Mouse (Mus musculus): Measurements from ENCODE around the gene Gmfg. TPM values are rescaled to one million over a fixed set of nuclear protein-coding genes. Genes with fewer than 3 reads are reported as not detected.

The Gmfg gene
- polyA plus RNA-seq, 1 experiment from 2014 or later: 1.8 TPM

- H3K4me1 ChIP-seq (ENCODE audit: control insufficient read depth, insufficient read depth, low read length): no peaks in the 10 kb centered on the region
- no peaks in the 10 kb centered on the region for H3K9me3 ChIP-seq (ENCODE audit: control insufficient read depth, low read length)
- no peak overlapping the region for H3K9ac ChIP-seq (replicated peaks; ENCODE audit: low read depth, low read length)
- H3K27ac ChIP-seq (ENCODE audit: low read depth, low read length): no peak overlapping the region
- no peak overlapping the region for H3K4me3 ChIP-seq (ENCODE audit: low read depth, low read length)
- 3% methylated on average over 10 of the region's 10 CpGs for WGBS
- H3K4me2 ChIP-seq (ENCODE audit: low read depth, low read length): no peak overlapping the region
- H3K36me3 ChIP-seq (ENCODE audit: control insufficient read depth, insufficient read depth, low read length): no peaks in the 10 kb centered on the region
- H3K27me3 ChIP-seq (ENCODE audit: control insufficient read depth, insufficient read depth, low read length): no peaks in the 10 kb centered on the region
- ATAC-seq (ENCODE audit: low read depth): no peak
These were observed 53.2 kb downstream of the Gmfg start for GRCm38 (mm10) chr7:28490410-28490809.

GRCm38 (mm10) chr7:28490903-28491302 lies 53.7 kb downstream of the Gmfg start:
- H3K36me3 ChIP-seq (ENCODE audit: control insufficient read depth, insufficient read depth, low read length): no peaks in the 10 kb centered on the region
- no peak overlapping the region for H3K27ac ChIP-seq (ENCODE audit: low read depth, low read length)
- H3K9ac ChIP-seq (replicated peaks; ENCODE audit: low read depth, low read length): no peak overlapping the region
- no peak for ATAC-seq (ENCODE audit: low read depth)
- no peak overlapping the region for H3K4me3 ChIP-seq (ENCODE audit: low read depth, low read length)
- H3K27me3 ChIP-seq (ENCODE audit: control insufficient read depth, insufficient read depth, low read length): no peaks in the 10 kb centered on the region
- no peaks in the 10 kb centered on the region for H3K9me3 ChIP-seq (ENCODE audit: control insufficient read depth, low read length)
- no peaks in the 10 kb centered on the region for H3K4me1 ChIP-seq (ENCODE audit: control insufficient read depth, insufficient read depth, low read length)
- no peak overlapping the region for H3K4me2 ChIP-seq (ENCODE audit: low read depth, low read length)
- WGBS: 33% methylated on average over 14 of the region's 14 CpGs

GRCm38 (mm10) chr7:28492310-28492709 lies 55.1 kb downstream of the Gmfg start:
- Histone ChIP-seq H3K4me2 (ENCODE audit: low read depth, low read length) (no peak overlapping the region), H3K4me3 (ENCODE audit: low read depth, low read length) (no peak overlapping the region), H3K27me3 (ENCODE audit: control insufficient read depth, insufficient read depth, low read length) (no peaks in the 10 kb centered on the region), H3K36me3 (ENCODE audit: control insufficient read depth, insufficient read depth, low read length) (no peaks in the 10 kb centered on the region), H3K9ac (replicated peaks; ENCODE audit: low read depth, low read length) (no peak overlapping the region), H3K4me1 (ENCODE audit: control insufficient read depth, insufficient read depth, low read length) (no peaks in the 10 kb centered on the region), H3K27ac (ENCODE audit: low read depth, low read length) (no peak overlapping the region), H3K9me3 (ENCODE audit: control insufficient read depth, low read length) (no peaks in the 10 kb centered on the region)
- WGBS: 86% methylated on average over 8 of the region's 8 CpGs
- no peak for ATAC-seq (ENCODE audit: low read depth)

GRCm38 (mm10) chr7:28495426-28495825 lies 58.2 kb downstream of the Gmfg start:
- Histone ChIP-seq H3K4me2 (ENCODE audit: low read depth, low read length) (no peak overlapping the region), H3K9me3 (ENCODE audit: control insufficient read depth, low read length) (no peaks in the 10 kb centered on the region), H3K27ac (ENCODE audit: low read depth, low read length) (no peak overlapping the region), H3K27me3 (ENCODE audit: control insufficient read depth, insufficient read depth, low read length) (no peaks in the 10 kb centered on the region), H3K4me1 (ENCODE audit: control insufficient read depth, insufficient read depth, low read length) (no peaks in the 10 kb centered on the region), H3K9ac (replicated peaks; ENCODE audit: low read depth, low read length) (no peak overlapping the region), H3K36me3 (ENCODE audit: control insufficient read depth, insufficient read depth, low read length) (no peaks in the 10 kb centered on the region), H3K4me3 (ENCODE audit: low read depth, low read length) (no peak overlapping the region)
- no peak; the same call in 1 of the 2 replicates for ATAC-seq (ENCODE audit: low read depth)
- WGBS: 51% methylated on average over 11 of the region's 11 CpGs

Other genes with a start within 250 kb of the Gmfg start
- 7.8 and 7.9 TPM in 2 replicates for gene Eid2, start 169.6 kb upstream of the Gmfg start, polyA plus RNA-seq (2014; fragmentation: Nextera tagmentation; extraction: Ambion mirVana)
- gene Eid2b, start 159.7 kb upstream of the Gmfg start, polyA plus RNA-seq (2014; fragmentation: Nextera tagmentation; extraction: Ambion mirVana): 33.5 and 33.9 TPM in 2 replicates
- gene Selenov, start 146.3 kb upstream of the Gmfg start, polyA plus RNA-seq (2014; fragmentation: Nextera tagmentation; extraction: Ambion mirVana): 0.70 and 1.5 TPM in 2 replicates
- 21.2 and 21.8 TPM in 2 replicates for gene Dll3, start 135.2 kb upstream of the Gmfg start, polyA plus RNA-seq (2014; fragmentation: Nextera tagmentation; extraction: Ambion mirVana)
- gene Timm50, start 125.4 kb upstream of the Gmfg start, polyA plus RNA-seq (2014; fragmentation: Nextera tagmentation; extraction: Ambion mirVana): 132 and 139 TPM in 2 replicates
- 77.1 and 87.1 TPM in 2 replicates for gene Supt5, start 98.7 kb upstream of the Gmfg start, polyA plus RNA-seq (2014; fragmentation: Nextera tagmentation; extraction: Ambion mirVana)
- gene Rps16, start 86.8 kb upstream of the Gmfg start, polyA plus RNA-seq (2014; fragmentation: Nextera tagmentation; extraction: Ambion mirVana): 498 and 551 TPM in 2 replicates
- 15.9 and 23.5 TPM in 2 replicates for gene Plekhg2, start 64.8 kb upstream of the Gmfg start, polyA plus RNA-seq (2014; fragmentation: Nextera tagmentation; extraction: Ambion mirVana)
- gene Zfp36, start 57.2 kb upstream of the Gmfg start, polyA plus RNA-seq (2014; fragmentation: Nextera tagmentation; extraction: Ambion mirVana): 2.6 and 3.7 TPM in 2 replicates
- 38.3 and 42.2 TPM in 2 replicates for gene Med29, start 44.7 kb upstream of the Gmfg start, polyA plus RNA-seq (2014; fragmentation: Nextera tagmentation; extraction: Ambion mirVana)
- 81.9 and 87.2 TPM in 2 replicates for gene Paf1, start 44.5 kb upstream of the Gmfg start, polyA plus RNA-seq (2014; fragmentation: Nextera tagmentation; extraction: Ambion mirVana)
- gene Lrfn1, start 14.5 kb downstream of the Gmfg start, polyA plus RNA-seq (2014; fragmentation: Nextera tagmentation; extraction: Ambion mirVana): 18.8 and 23.4 TPM in 2 replicates
- gene Ifnl2, start 73.0 kb downstream of the Gmfg start, polyA plus RNA-seq (2014; fragmentation: Nextera tagmentation; extraction: Ambion mirVana): not detected in 2 replicates
- gene Ifnl3, start 85.4 kb downstream of the Gmfg start, polyA plus RNA-seq (2014; fragmentation: Nextera tagmentation; extraction: Ambion mirVana): not detected in 2 replicates
- gene Sycn, start 103.4 kb downstream of the Gmfg start, polyA plus RNA-seq (2014; fragmentation: Nextera tagmentation; extraction: Ambion mirVana): not detected in 2 replicates
- gene Nccrp1, start 109.8 kb downstream of the Gmfg start, polyA plus RNA-seq (2014; fragmentation: Nextera tagmentation; extraction: Ambion mirVana): 0.17 TPM in 1 of 2 replicates, not detected in the other
- 24.3 and 25.1 TPM in 2 replicates for gene Samd4b, start 160.7 kb downstream of the Gmfg start, polyA plus RNA-seq (2014; fragmentation: Nextera tagmentation; extraction: Ambion mirVana)
- 10.6 and 15.5 TPM in 2 replicates for gene Pak4, start 160.7 kb downstream of the Gmfg start, polyA plus RNA-seq (2014; fragmentation: Nextera tagmentation; extraction: Ambion mirVana)
- gene Acp7, start 193.9 kb downstream of the Gmfg start, polyA plus RNA-seq (2014; fragmentation: Nextera tagmentation; extraction: Ambion mirVana): 0.19 TPM in 1 of 2 replicates, not detected in the other